Mouse (Mus musculus) heart, embryonic 13.5 days (tissue): ENCODE measurements around the gene 6030408B16Rik. TPM values are rescaled to one million over a fixed set of nuclear protein-coding genes. Genes with fewer than 3 reads are reported as not detected.

ENCODE experiments used
- ATAC-seq: fragments of 200-750 bp; cut with Nextera tagmentation; 2 replicates; pipeline ENCODE4 v1.8.0; 2017; ENCODE audit warnings: moderate TSS enrichment; ENCODE audit not compliant: insufficient number of reproducible peaks, low FRiP score, low TSS enrichment; ENCODE audit errors: extremely low read depth
- H3K27ac ChIP-seq: fragments of 300-500 bp; sonication (generic); replicated peaks from 2 replicates; pipeline ENCODE4 v1.5.1; 2015; ENCODE audit warnings: moderate library complexity, mild to moderate bottlenecking, inconsistent platforms
- H3K27me3 ChIP-seq: fragments of 300-500 bp; sonication (generic); replicated peaks from 2 replicates; pipeline ENCODE4 v1.6.1; 2015; ENCODE audit warnings: mild to moderate bottlenecking, inconsistent platforms
- H3K36me3 ChIP-seq: fragments of 300-500 bp; sonication (generic); 2 replicates; pipeline ENCODE4 v1.6.1; 2015; ENCODE audit warnings: mild to moderate bottlenecking, inconsistent platforms
- H3K4me1 ChIP-seq: fragments of 300-500 bp; sonication (generic); 2 replicates; pipeline ENCODE4 v1.6.1; 2015; ENCODE audit warnings: inconsistent platforms
- H3K4me2 ChIP-seq: fragments of 300-500 bp; sonication (generic); 2 replicates; pipeline ENCODE4 v1.6.1; 2015; ENCODE audit warnings: inconsistent platforms, mild to moderate bottlenecking, moderate library complexity
- H3K4me3 ChIP-seq: fragments of 300-500 bp; sonication (generic); 2 replicates; pipeline ENCODE4 v1.5.1; 2015; ENCODE audit warnings: moderate library complexity, mild to moderate bottlenecking, inconsistent platforms
- H3K9ac ChIP-seq: fragments of 300-500 bp; sonication (generic); 2 replicates; pipeline ENCODE4 v1.6.1; 2015; ENCODE audit warnings: inconsistent platforms, mild to moderate bottlenecking, moderate library complexity
- H3K9me3 ChIP-seq: fragments of 300-500 bp; sonication (generic); 2 replicates; pipeline ENCODE4 v1.6.1; 2016; ENCODE audit warnings: inconsistent platforms
- WGBS: fragments of 180-500 bp; shearing (Covaris S2); methylation state at CpG from one replicate; pipeline ENCODE4 v1.1.7; 2015; ENCODE audit warnings: mixed read lengths; 5-methylcytosine and 5-hydroxymethylcytosine counted together
- polyA plus RNA-seq: library from polyadenylated mRNA; unstranded; fragments of >200 nt; fragmentation: Nextera tagmentation; extraction: Ambion mirVana; gene quantifications from 2 replicates; pipeline ENCODE4 v1.2.1, GENCODE M21; 2015

6030408B16Rik gene
- 2.4 and 3.0 TPM in 2 replicates for polyA plus RNA-seq

GRCm38 (mm10) chr15:101293025-101293621 is at the start of gene 6030408B16Rik:
TSS of gene 6030408B16Rik (plus strand) at chr15:101293212.
- ATAC-seq = no peak
- Histone ChIP-seq H3K9ac (peak within 1 kb of the TSS; percentile 41), H3K4me3 (peak within 1 kb of the TSS; percentile 11; the same call in 1 of the 2 replicates), H3K4me1 (peaks cover 22% of the 10 kb centered on the region), H3K27me3 (no peaks in the 10 kb centered on the region), H3K4me2 (peak within 1 kb of the TSS; percentile 40), H3K27ac (peak within 1 kb of the TSS; percentile 39; the same call in 1 of the 2 replicates), H3K36me3 (peaks cover 42% of the 10 kb centered on the region), H3K9me3 (no peaks in the 10 kb centered on the region)
- WGBS = 38% methylated on average over 18 of the region's 18 CpGs

GRCm38 (mm10) chr15:101244012-101244411 is 49.0 kb upstream of the 6030408B16Rik start:
- Histone ChIP-seq H3K4me2 (no peak overlapping the region), H3K4me3 (no peak overlapping the region), H3K4me1 (peaks cover 63% of the 10 kb centered on the region), H3K9ac (peak overlapping the region; percentile 13; the same call in 1 of the 2 replicates), H3K27ac (0 out of 2 replicates have a peak overlapping the region, but pooled peaks have one; percentile 15), H3K27me3 (no peaks in the 10 kb centered on the region), H3K36me3 (no peaks in the 10 kb centered on the region), H3K9me3 (no peaks in the 10 kb centered on the region)
- ATAC-seq = no peak
- 52% methylated on average over 3 of the region's 3 CpGs for WGBS

- peak overlapping the region; percentile 94 for H3K27ac ChIP-seq
- H3K4me2 ChIP-seq = peak overlapping the region; percentile 71
- peak overlapping the region; percentile 81 for H3K9ac ChIP-seq
- peaks cover 51% of the 10 kb centered on the region for H3K4me1 ChIP-seq
- peak; percentile 94 for ATAC-seq
- no peaks in the 10 kb centered on the region for H3K9me3 ChIP-seq
- 2% methylated on average over 56 of the region's 56 CpGs for WGBS
- H3K27me3 ChIP-seq = 0 out of 2 replicates have a peak, but pooled peaks cover 2% of the 10 kb centered on the region
- H3K36me3 ChIP-seq = no peaks in the 10 kb centered on the region
- H3K4me3 ChIP-seq = peak overlapping the region; percentile 51
Measured at GRCm38 (mm10) chr15:101246231-101247154, 46.5 kb upstream of the 6030408B16Rik start.

- H3K27ac ChIP-seq = peak overlapping the region; percentile 94
- H3K4me1 ChIP-seq = peaks cover 44% of the 10 kb centered on the region
- no peaks in the 10 kb centered on the region for H3K36me3 ChIP-seq
- ATAC-seq = no peak
- peak overlapping the region; percentile 78 for H3K9ac ChIP-seq
- H3K27me3 ChIP-seq = 0 out of 2 replicates have a peak, but pooled peaks cover 2% of the 10 kb centered on the region
- WGBS = 74% methylated on average over 1 of the region's 1 CpGs
- H3K4me2 ChIP-seq = peak overlapping the region; percentile 71
- H3K9me3 ChIP-seq = no peaks in the 10 kb centered on the region
- H3K4me3 ChIP-seq = peak overlapping the region; percentile 51
Measured at GRCm38 (mm10) chr15:101247155-101247498, 45.9 kb upstream of the 6030408B16Rik start.

GRCm38 (mm10) chr15:101248029-101248710 is 44.8 kb upstream of the 6030408B16Rik start:
- no peak for ATAC-seq
- 21% methylated on average over 5 of the region's 5 CpGs for WGBS
- H3K4me2 ChIP-seq = peak overlapping the region; percentile 30; the same call in 1 of the 2 replicates

GRCm38 (mm10) chr15:101250220-101250800 is 42.7 kb upstream of the 6030408B16Rik start:
- no peaks in the 10 kb centered on the region for H3K36me3 ChIP-seq
- no peak overlapping the region for H3K27ac ChIP-seq
- WGBS = 66% methylated on average over 9 of the region's 9 CpGs
- H3K9ac ChIP-seq = no peak overlapping the region
- no peaks in the 10 kb centered on the region for H3K9me3 ChIP-seq
- H3K4me2 ChIP-seq = no peak overlapping the region
- 0 out of 2 replicates have a peak, but pooled peaks cover 2% of the 10 kb centered on the region for H3K27me3 ChIP-seq
- H3K4me1 ChIP-seq = peaks cover 52% of the 10 kb centered on the region
- no peak overlapping the region for H3K4me3 ChIP-seq
- no peak for ATAC-seq

More at GRCm38 (mm10) chr15:101248029-101248710, 44.8 kb upstream of the 6030408B16Rik start:
- H3K36me3 ChIP-seq = no peaks in the 10 kb centered on the region
- H3K4me1 ChIP-seq = peaks cover 37% of the 10 kb centered on the region
- H3K27me3 ChIP-seq = 0 out of 2 replicates have a peak, but pooled peaks cover 2% of the 10 kb centered on the region
- H3K9ac ChIP-seq = peak overlapping the region; percentile 41; the same call in 1 of the 2 replicates
- H3K27ac ChIP-seq = peak overlapping the region; percentile 94
- H3K9me3 ChIP-seq = no peaks in the 10 kb centered on the region
- H3K4me3 ChIP-seq = no peak overlapping the region

GRCm38 (mm10) chr15:101251930-101252329 is 41.1 kb upstream of the 6030408B16Rik start:
- H3K4me1 ChIP-seq = peaks cover 58% of the 10 kb centered on the region
- H3K9ac ChIP-seq = no peak overlapping the region
- H3K4me3 ChIP-seq = no peak overlapping the region
- WGBS = 83% methylated on average over 5 of the region's 5 CpGs
- H3K36me3 ChIP-seq = no peaks in the 10 kb centered on the region
- ATAC-seq = no peak
- H3K9me3 ChIP-seq = no peaks in the 10 kb centered on the region
- no peak overlapping the region for H3K4me2 ChIP-seq
- no peak overlapping the region for H3K27ac ChIP-seq
- H3K27me3 ChIP-seq = 0 out of 2 replicates have a peak, but pooled peaks cover 2% of the 10 kb centered on the region

- H3K9me3 ChIP-seq = no peaks in the 10 kb centered on the region
- H3K4me2 ChIP-seq = no peak overlapping the region
- H3K27me3 ChIP-seq = 0 out of 2 replicates have a peak, but pooled peaks cover 2% of the 10 kb centered on the region
- ATAC-seq = no peak
- no peak overlapping the region for H3K9ac ChIP-seq
- no peak overlapping the region for H3K27ac ChIP-seq
- H3K4me1 ChIP-seq = peaks cover 55% of the 10 kb centered on the region
- WGBS = 83% methylated on average over 6 of the region's 6 CpGs
- H3K4me3 ChIP-seq = no peak overlapping the region
- no peaks in the 10 kb centered on the region for H3K36me3 ChIP-seq
Measured at GRCm38 (mm10) chr15:101252614-101253013, 40.4 kb upstream of the 6030408B16Rik start.

- Histone ChIP-seq H3K9ac (peak overlapping the region; percentile 95), H3K9me3 (no peaks in the 10 kb centered on the region), H3K36me3 (no peaks in the 10 kb centered on the region), H3K27me3 (0 out of 2 replicates have a peak, but pooled peaks cover 2% of the 10 kb centered on the region), H3K4me1 (peaks cover 50% of the 10 kb centered on the region), H3K4me2 (peak overlapping the region; percentile 90), H3K27ac (peak overlapping the region; percentile 70), H3K4me3 (peak overlapping the region; percentile 74)
- WGBS = 34% methylated on average over 3 of the region's 3 CpGs
- ATAC-seq = no peak
Measured at GRCm38 (mm10) chr15:101253563-101253885, 39.5 kb upstream of the 6030408B16Rik start.

- 0 out of 2 replicates have a peak, but pooled peaks cover 2% of the 10 kb centered on the region for H3K27me3 ChIP-seq
- no peaks in the 10 kb centered on the region for H3K36me3 ChIP-seq
- peak within 1 kb of the TSS; percentile 90 for H3K4me2 ChIP-seq
- ATAC-seq = peak; percentile 59; the same call in 1 of the 2 replicates
- peak within 1 kb of the TSS; percentile 70 for H3K27ac ChIP-seq
- H3K4me1 ChIP-seq = peaks cover 46% of the 10 kb centered on the region
- WGBS = 1% methylated on average over 80 of the region's 82 CpGs
- H3K9me3 ChIP-seq = no peaks in the 10 kb centered on the region
- H3K4me3 ChIP-seq = peak within 1 kb of the TSS; percentile 74
- peak within 1 kb of the TSS; percentile 95 for H3K9ac ChIP-seq
Measured at GRCm38 (mm10) chr15:101253886-101254795, 38.9 kb upstream of the 6030408B16Rik start, which contains the start of gene Nr4a1. TSS of gene Nr4a1 (plus strand) at chr15:101254269.
